Mouse (Mus musculus): Measurements from ENCODE around the gene Synpo2.

The Synpo2 gene

GRCm38 (mm10) chr3:123053192-123053938 is 182.6 kb downstream of the Synpo2 start:
- no peak for DNase-seq (ENCODE audit: extremely low read depth, low read depth, low spot score)

GRCm38 (mm10) chr3:123042308-123042707 is 193.6 kb downstream of the Synpo2 start:
- DNase-seq (ENCODE audit: extremely low read depth, low read depth, low spot score): no peak

- no peak for DNase-seq (ENCODE audit: extremely low read depth, low read depth, low spot score)
Observed at GRCm38 (mm10) chr3:123034752-123035151, 201.2 kb downstream of the Synpo2 start, which contains the start of gene Myoz2. Gene Myoz2, minus strand, starts transcription at chr3:123035015.

- no peak for DNase-seq (ENCODE audit: extremely low read depth, low read depth, low spot score)
Observed at GRCm38 (mm10) chr3:123033804-123034203, 202.1 kb downstream of the Synpo2 start.

All from fat pad, adult 2 months (tissue).